Mouse (Mus musculus) lung, embryonic 15.5 days (tissue): Measurements from ENCODE around the gene Cyp2d26. TPM values are rescaled to one million over a fixed set of nuclear protein-coding genes. Genes with fewer than 3 reads are reported as not detected.
A peak's percentile ranks its signal among the peaks of the same experiment; 100 is the strongest.

ENCODE experiments used
- ATAC-seq: fragments of 200-750 bp; cut with Nextera tagmentation; 2 replicates; pipeline ENCODE4 v1.8.0; 2017; ENCODE audit warnings: moderate number of reproducible peaks, borderline replicate concordance; ENCODE audit not compliant: low FRiP score, low TSS enrichment; ENCODE audit errors: extremely low read depth
- H3K27ac ChIP-seq: fragments of 300-500 bp; sonication (generic); 2 replicates; pipeline ENCODE4 v1.5.1; 2015; ENCODE audit warnings: moderate library complexity, mild to moderate bottlenecking, inconsistent platforms
- H3K27me3 ChIP-seq: fragments of 300-500 bp; sonication (generic); 2 replicates; pipeline ENCODE4 v1.6.1; 2015; ENCODE audit warnings: inconsistent platforms
- H3K36me3 ChIP-seq: fragments of 300-500 bp; sonication (generic); 2 replicates; pipeline ENCODE4 v1.6.1; 2015; ENCODE audit warnings: inconsistent platforms
- H3K4me1 ChIP-seq: fragments of 300-500 bp; sonication (generic); 2 replicates; pipeline ENCODE4 v1.6.1; 2015; ENCODE audit warnings: inconsistent platforms
- H3K4me2 ChIP-seq: fragments of 300-500 bp; sonication (generic); 2 replicates; pipeline ENCODE4 v1.6.1; 2015; ENCODE audit warnings: inconsistent platforms, mild to moderate bottlenecking, moderate library complexity
- H3K4me3 ChIP-seq: fragments of 300-500 bp; sonication (generic); 2 replicates; pipeline ENCODE4 v1.5.1; 2015; ENCODE audit warnings: mild to moderate bottlenecking, inconsistent platforms
- H3K9ac ChIP-seq: fragments of 300-500 bp; sonication (generic); 2 replicates; pipeline ENCODE4 v1.6.1; 2015; ENCODE audit warnings: inconsistent platforms
- H3K9me3 ChIP-seq: fragments of 300-500 bp; sonication (generic); 2 replicates; pipeline ENCODE4 v1.6.1; 2016; ENCODE audit warnings: inconsistent platforms
- WGBS: fragments of 180-500 bp; shearing (Covaris S2); methylation state at CpG from one replicate; pipeline ENCODE4 v1.1.7; 2015; 5-methylcytosine and 5-hydroxymethylcytosine counted together
- polyA plus RNA-seq: library from polyadenylated mRNA; unstranded; fragments of >200 nt; fragmentation: Nextera tagmentation; extraction: Ambion mirVana; gene quantifications from 2 replicates; pipeline ENCODE4 v1.2.1, GENCODE M21; 2015

Gene Cyp2d26
- polyA plus RNA-seq: 0.19 and 0.22 TPM in 2 replicates

DNA sequence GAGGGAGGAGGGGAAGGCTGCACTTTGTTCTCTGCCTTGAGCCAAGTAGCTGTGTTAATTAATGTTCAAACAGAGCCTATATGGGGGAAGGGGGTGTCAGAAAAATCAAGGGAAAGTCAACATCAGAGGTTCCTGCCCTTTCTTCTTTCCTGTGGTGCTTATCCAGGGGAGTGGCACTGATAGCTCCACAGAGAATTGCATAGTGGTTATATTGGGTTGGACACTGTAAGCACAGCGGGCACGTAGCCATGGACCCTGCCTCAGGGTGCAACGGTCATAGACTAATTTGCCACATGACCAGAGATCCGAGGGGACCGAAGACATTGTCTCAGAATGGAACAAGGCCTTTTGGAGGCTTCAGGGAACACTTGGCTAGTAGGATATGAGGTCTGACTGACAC lies at the start of gene Cyp2d26:
TSS of gene Cyp2d26 (minus strand) at position 18 of the 400 bp plus-strand sequence.
- no peak within 1 kb of the TSS for H3K4me2 ChIP-seq
- 79% methylated on average over 5 of the region's 5 CpGs for WGBS
- no peaks in the 10 kb centered on the region for H3K9me3 ChIP-seq
- H3K4me3 ChIP-seq: no peak within 1 kb of the TSS
- H3K27ac ChIP-seq: no peak within 1 kb of the TSS
- ATAC-seq: no peak
- H3K4me1 ChIP-seq: no peaks in the 10 kb centered on the region
- no peaks in the 10 kb centered on the region for H3K27me3 ChIP-seq
- H3K36me3 ChIP-seq: no peaks in the 10 kb centered on the region
- no peak within 1 kb of the TSS for H3K9ac ChIP-seq

- no peak overlapping the region for H3K9ac ChIP-seq
- no peaks in the 10 kb centered on the region for H3K4me1 ChIP-seq
- H3K4me3 ChIP-seq: no peak overlapping the region
- H3K9me3 ChIP-seq: no peaks in the 10 kb centered on the region
- H3K4me2 ChIP-seq: no peak overlapping the region
- no peak for ATAC-seq
- H3K27me3 ChIP-seq: no peaks in the 10 kb centered on the region
- WGBS: 93% methylated on average over 3 of the region's 3 CpGs
- no peak overlapping the region for H3K27ac ChIP-seq
- H3K36me3 ChIP-seq: no peaks in the 10 kb centered on the region
These were observed 45.1 kb upstream of the Cyp2d26 start for GRCm38 (mm10) chr15:82839146-82839545.

DNA sequence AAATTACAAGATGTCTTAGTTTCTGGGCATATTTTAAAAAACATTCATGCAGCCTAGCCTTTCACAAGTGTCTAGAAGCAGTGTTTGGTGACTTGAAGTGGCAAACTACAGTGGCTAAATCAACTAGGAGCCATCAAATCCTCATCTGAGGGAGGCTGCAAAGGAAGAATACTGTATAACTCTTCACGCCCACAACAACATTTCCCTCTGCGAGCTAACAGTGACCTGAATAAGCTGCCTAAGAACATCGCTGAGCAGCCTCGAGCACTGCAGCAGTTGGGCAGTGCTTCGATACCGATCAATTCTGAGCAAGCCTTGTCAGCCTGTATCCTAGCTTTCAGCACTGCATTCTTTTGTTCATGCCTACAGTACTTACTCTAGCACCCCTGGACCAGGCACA lies 35.8 kb upstream of the Cyp2d26 start:
- ATAC-seq: no peak
- whole genome bisulfite sequencing: 90% methylated on average over 6 of the region's 6 CpGs
- H3K36me3 ChIP-seq: no peaks in the 10 kb centered on the region; the same call in 1 of the 2 replicates

DNA sequence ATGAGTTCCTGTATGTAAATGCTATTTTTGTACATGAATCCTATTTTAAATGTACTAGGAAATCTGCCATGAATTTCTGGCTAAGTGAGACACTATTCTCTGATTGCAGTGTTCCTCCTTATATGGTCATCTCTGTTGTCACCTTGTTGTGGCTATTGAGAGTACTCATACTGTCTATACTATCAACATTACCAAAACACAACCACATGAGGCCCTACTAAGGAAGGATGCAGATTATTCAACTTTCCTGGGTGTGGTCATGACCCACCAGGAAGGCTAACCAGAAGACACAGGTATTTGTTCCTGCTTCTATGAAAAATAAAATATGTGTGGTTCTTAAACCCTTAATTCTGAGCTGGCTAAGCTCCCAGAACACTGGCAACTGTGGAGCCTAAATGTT lies 31.8 kb upstream of the Cyp2d26 start:
- Histone ChIP-seq H3K4me2 (no peak overlapping the region), H3K27ac (no peak overlapping the region), H3K4me1 (0 out of 2 replicates have a peak, but pooled peaks cover 3% of the 10 kb centered on the region), H3K9ac (no peak overlapping the region), H3K4me3 (no peak overlapping the region), H3K9me3 (no peaks in the 10 kb centered on the region), H3K36me3 (no peaks in the 10 kb centered on the region; the same call in 1 of the 2 replicates), H3K27me3 (no peaks in the 10 kb centered on the region)
- no peak for ATAC-seq

More for the DNA sequence above, 35.8 kb upstream of the Cyp2d26 start:
- H3K4me3 ChIP-seq: no peak overlapping the region
- H3K9me3 ChIP-seq: no peaks in the 10 kb centered on the region
- no peaks in the 10 kb centered on the region for H3K4me1 ChIP-seq
- H3K27me3 ChIP-seq: no peaks in the 10 kb centered on the region
- H3K4me2 ChIP-seq: no peak overlapping the region
- no peak overlapping the region for H3K27ac ChIP-seq
- H3K9ac ChIP-seq: no peak overlapping the region

DNA sequence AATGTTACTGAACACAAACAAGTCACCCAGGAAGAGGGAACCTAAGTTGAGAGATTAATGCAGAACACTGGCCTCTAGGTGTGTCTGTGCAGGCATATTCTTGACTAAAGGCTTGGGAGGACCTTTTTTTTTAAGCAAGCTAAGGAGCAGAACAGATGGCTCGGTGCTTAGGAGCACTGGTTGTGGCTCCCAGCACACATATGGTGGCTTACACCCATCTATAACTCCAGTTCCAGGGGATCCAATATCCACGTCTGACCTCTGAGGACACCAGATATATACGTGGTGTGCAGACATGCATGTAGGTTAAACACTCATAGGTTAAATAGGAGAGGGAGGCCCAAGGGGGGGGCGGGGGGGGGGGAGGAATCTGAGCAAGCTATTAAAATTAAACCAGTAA lies 28.3 kb upstream of the Cyp2d26 start:
- Histone ChIP-seq H3K4me3 (no peak overlapping the region), H3K36me3 (no peaks in the 10 kb centered on the region), H3K27ac (no peak overlapping the region), H3K9ac (no peak overlapping the region), H3K27me3 (no peaks in the 10 kb centered on the region), H3K9me3 (no peaks in the 10 kb centered on the region), H3K4me1 (0 out of 2 replicates have a peak, but pooled peaks cover 3% of the 10 kb centered on the region), H3K4me2 (no peak overlapping the region)
- 79% methylated on average over 3 of the region's 4 CpGs for WGBS
- no peak for ATAC-seq

GRCm38 (mm10) chr15:82821657-82822056 lies 27.6 kb upstream of the Cyp2d26 start:
- H3K27ac ChIP-seq: 0 out of 2 replicates have a peak overlapping the region, but pooled peaks have one; percentile 9
- H3K36me3 ChIP-seq: no peaks in the 10 kb centered on the region
- H3K9ac ChIP-seq: no peak overlapping the region
- H3K4me1 ChIP-seq: 0 out of 2 replicates have a peak, but pooled peaks cover 3% of the 10 kb centered on the region
- 86% methylated on average over 1 of the region's 1 CpGs for WGBS
- no peaks in the 10 kb centered on the region for H3K27me3 ChIP-seq
- no peaks in the 10 kb centered on the region for H3K9me3 ChIP-seq
- ATAC-seq: 0 out of 2 replicates have a peak, but pooled peaks have one; percentile 42
- H3K4me3 ChIP-seq: no peak overlapping the region
- H3K4me2 ChIP-seq: no peak overlapping the region

- WGBS: 84% methylated on average over 4 of the region's 4 CpGs
- H3K4me2 ChIP-seq: no peak overlapping the region
- ATAC-seq: no peak
- no peaks in the 10 kb centered on the region for H3K9me3 ChIP-seq
- H3K4me3 ChIP-seq: no peak overlapping the region
- peaks cover 24% of the 10 kb centered on the region for H3K36me3 ChIP-seq
- H3K27me3 ChIP-seq: no peaks in the 10 kb centered on the region
- no peak overlapping the region for H3K27ac ChIP-seq
- no peak overlapping the region for H3K9ac ChIP-seq
- no peaks in the 10 kb centered on the region for H3K4me1 ChIP-seq
These were observed 21.2 kb upstream of the Cyp2d26 start for GRCm38 (mm10) chr15:82815296-82815695.

DNA sequence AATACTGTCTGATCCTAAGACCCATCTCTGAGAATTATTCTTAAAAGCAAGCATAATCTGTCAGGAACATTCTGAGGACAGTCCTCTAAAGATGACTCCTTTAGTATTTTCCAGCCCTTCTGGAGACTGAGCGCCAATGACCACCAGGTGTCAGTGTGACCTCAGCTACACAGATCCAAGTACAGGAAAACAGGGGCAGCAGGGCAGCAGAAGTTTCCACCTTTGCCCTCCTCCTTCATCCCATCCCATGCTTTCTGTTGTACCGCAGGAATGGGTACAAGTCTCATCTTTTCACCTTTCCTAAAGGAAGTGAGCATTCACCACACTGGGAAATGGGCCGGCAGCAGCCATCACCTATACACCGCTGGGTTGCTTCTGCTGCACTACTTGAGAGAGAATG lies 20.7 kb upstream of the Cyp2d26 start:
- Histone ChIP-seq H3K9ac (no peak overlapping the region), H3K27ac (no peak overlapping the region), H3K4me3 (no peak overlapping the region), H3K9me3 (no peaks in the 10 kb centered on the region), H3K27me3 (no peaks in the 10 kb centered on the region), H3K4me2 (no peak overlapping the region), H3K4me1 (no peaks in the 10 kb centered on the region), H3K36me3 (peaks cover 29% of the 10 kb centered on the region)
- no peak for ATAC-seq
- 64% methylated on average over 4 of the region's 4 CpGs for WGBS

GRCm38 (mm10) chr15:82814321-82814720 lies 20.2 kb upstream of the Cyp2d26 start:
- H3K9me3 ChIP-seq: no peaks in the 10 kb centered on the region
- H3K4me1 ChIP-seq: no peaks in the 10 kb centered on the region
- no peak for ATAC-seq
- no peaks in the 10 kb centered on the region for H3K27me3 ChIP-seq
- H3K9ac ChIP-seq: no peak overlapping the region
- H3K4me3 ChIP-seq: no peak overlapping the region
- WGBS: 81% methylated on average over 7 of the region's 7 CpGs
- H3K36me3 ChIP-seq: peaks cover 32% of the 10 kb centered on the region
- H3K27ac ChIP-seq: no peak overlapping the region
- H3K4me2 ChIP-seq: no peak overlapping the region

- H3K27me3 ChIP-seq: no peaks in the 10 kb centered on the region
- 71% methylated on average over 1 of the region's 1 CpGs for WGBS
- H3K9me3 ChIP-seq: no peaks in the 10 kb centered on the region
- no peak for ATAC-seq
- H3K4me1 ChIP-seq: no peaks in the 10 kb centered on the region
- H3K4me2 ChIP-seq: no peak overlapping the region
- H3K9ac ChIP-seq: no peak overlapping the region
- H3K36me3 ChIP-seq: peaks cover 32% of the 10 kb centered on the region
- no peak overlapping the region for H3K27ac ChIP-seq
- H3K4me3 ChIP-seq: no peak overlapping the region
These were observed 16.5 kb upstream of the Cyp2d26 start for GRCm38 (mm10) chr15:82810556-82810955.

GRCm38 (mm10) chr15:82809511-82809910 lies 15.4 kb upstream of the Cyp2d26 start:
- no peaks in the 10 kb centered on the region for H3K27me3 ChIP-seq
- no peak overlapping the region for H3K9ac ChIP-seq
- H3K9me3 ChIP-seq: no peaks in the 10 kb centered on the region
- peaks cover 31% of the 10 kb centered on the region for H3K36me3 ChIP-seq
- no peak overlapping the region for H3K27ac ChIP-seq
- H3K4me1 ChIP-seq: no peaks in the 10 kb centered on the region
- WGBS: 76% methylated on average over 6 of the region's 6 CpGs
- ATAC-seq: no peak
- no peak overlapping the region for H3K4me2 ChIP-seq
- H3K4me3 ChIP-seq: no peak overlapping the region

DNA sequence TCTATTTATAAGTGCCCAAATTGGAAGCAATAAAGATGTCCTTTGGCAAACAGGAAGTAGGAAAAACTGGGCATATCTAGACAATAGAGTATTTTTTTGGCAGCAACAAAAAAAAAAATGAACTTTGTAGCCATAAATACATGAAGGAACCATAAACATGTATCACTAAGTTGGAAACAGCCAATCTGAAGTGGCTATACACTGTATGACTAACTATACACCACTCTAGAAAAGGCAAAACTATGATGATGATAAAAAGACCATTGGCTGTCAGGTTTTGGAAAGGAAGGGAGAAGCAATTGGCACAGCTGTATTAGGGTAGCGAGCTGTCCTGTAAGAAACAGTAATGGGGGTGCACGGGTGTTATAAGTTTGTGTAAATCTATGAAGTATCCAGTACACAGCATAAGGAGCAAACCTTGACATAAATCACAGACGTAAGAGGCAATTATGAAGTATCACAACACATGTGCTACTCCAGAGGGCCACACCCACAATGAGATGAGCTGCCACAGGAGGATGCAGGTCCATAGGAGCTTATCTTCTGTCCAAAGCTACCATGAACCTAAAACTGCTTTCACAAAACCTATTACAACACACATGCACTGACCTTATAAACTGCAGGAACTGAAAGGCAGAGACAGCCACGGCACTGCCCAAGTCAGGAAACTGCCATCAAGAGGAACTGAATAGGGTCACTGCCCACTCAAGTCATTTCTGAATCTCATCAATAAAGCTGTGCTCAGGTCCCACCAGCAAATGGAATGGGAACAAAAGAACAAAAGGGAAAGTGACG lies 13.1 kb upstream of the Cyp2d26 start:
- no peak overlapping the region for H3K4me3 ChIP-seq
- H3K27ac ChIP-seq: no peak overlapping the region
- H3K4me2 ChIP-seq: no peak overlapping the region
- WGBS: 83% methylated on average over 5 of the region's 5 CpGs
- no peak for ATAC-seq
- H3K36me3 ChIP-seq: peaks cover 19% of the 10 kb centered on the region
- no peaks in the 10 kb centered on the region for H3K4me1 ChIP-seq
- H3K9me3 ChIP-seq: no peaks in the 10 kb centered on the region
- H3K27me3 ChIP-seq: no peaks in the 10 kb centered on the region
- H3K9ac ChIP-seq: no peak overlapping the region
